Mouse (Mus musculus): ENCODE data around the gene Snx10.

- no peak for TF ChIP-seq CTCF (IDR thresholded peaks at IDR 0.05; ENCODE audit: extremely low read depth, insufficient read depth, insufficient read length, insufficient replicate concordance)
- no peak for TF ChIP-seq POLR2A (IDR thresholded peaks at IDR 0.05; ENCODE audit: low read depth, low read length)
Measured at GRCm38 (mm10) chr6:51481548-51481947, 42.2 kb upstream of the Snx10 start.
